Mouse (Mus musculus): ENCODE data around the gene Zfp473.

DNA sequence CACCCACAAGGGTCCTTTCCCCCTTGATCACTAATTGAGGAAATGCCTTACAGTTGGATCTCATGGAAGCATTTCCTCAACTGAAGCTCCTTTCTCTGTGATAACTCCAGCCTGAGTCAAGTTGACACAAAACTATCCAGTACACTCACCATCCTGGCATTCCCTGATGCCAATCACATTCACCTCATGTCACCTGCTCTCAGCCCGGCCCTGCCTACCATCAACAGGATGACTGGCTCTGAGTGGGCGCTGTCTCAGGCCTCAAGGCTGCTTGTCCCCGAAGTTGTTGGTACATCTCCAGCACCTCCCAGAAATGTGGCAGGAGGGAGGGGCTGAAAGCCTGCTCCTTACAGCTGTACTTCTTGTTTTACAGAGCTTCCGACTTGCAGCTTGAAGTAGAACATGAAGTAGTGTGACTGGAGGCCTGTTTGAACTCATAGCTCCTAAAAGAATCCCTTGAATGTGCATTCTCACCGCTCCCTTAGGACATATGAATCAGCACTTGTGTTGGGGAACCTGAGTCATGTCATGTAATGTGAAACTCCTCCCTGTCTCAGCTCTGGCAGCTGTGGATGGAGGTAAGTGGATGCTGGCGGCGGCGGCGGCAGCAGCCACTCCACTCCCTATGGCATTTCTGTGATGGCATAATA is 26.1 kb upstream of the Zfp473 start:
- no peak for TF ChIP-seq CTCF (conservative IDR thresholded peaks at IDR 0.05; ENCODE audit: low read length)
- TF ChIP-seq NANOG (IDR thresholded peaks at IDR 0.05; ENCODE audit: borderline replicate concordance, low read length) = no peak

Measured in E14TG2a.4 (cell line).